ENCODE assay signal across 17 mouse cellular contexts in genomic region chrX:13043780-13044179, GRCm38 (mm10).
"Had no signal": no experiment of that assay in that cellular context is flagged by ENCODE, and none has a peak within 500 bp of the region (broad histone marks: within the 10 kb centered on the region; RNA-seq: fewer than 3 reads in every experiment).

No protein-coding gene starts in this region.

- H3K27ac ChIP-seq: midbrain, embryonic 10.5 days; midbrain, embryonic 12.5 days; midbrain, embryonic 15.5 days; neural tube, embryonic 13.5 days; neural tube, embryonic 15.5 days; stomach, embryonic 15.5 days; stomach, postnatal 0 days had no signal

- H3K36me3 ChIP-seq: midbrain, embryonic 10.5 days; midbrain, embryonic 12.5 days; midbrain, embryonic 15.5 days; neural tube, embryonic 13.5 days; neural tube, embryonic 15.5 days; stomach, embryonic 15.5 days had no signal

- H3K4me1 ChIP-seq: midbrain, embryonic 12.5 days; stomach, embryonic 15.5 days had no signal

- H3K9ac ChIP-seq: lung, embryonic 14.5 days; midbrain, embryonic 12.5 days; midbrain, embryonic 15.5 days; neural tube, embryonic 13.5 days; neural tube, embryonic 15.5 days; stomach, embryonic 15.5 days had no signal

- DNase-seq: lung, adult 18-20 months; lung, embryonic 14.5 days; lung, postnatal 10 days; lung, postnatal 4 days; retina, postnatal 1 day; right cerebral cortex, adult 18-20 months; right cerebral cortex, postnatal 25 days; thymus, adult 2 months; thymus, postnatal 25 days; thymus, postnatal 4 days had no signal

- H3K4me2 ChIP-seq: lung, embryonic 14.5 days; midbrain, embryonic 12.5 days; midbrain, embryonic 15.5 days; neural tube, embryonic 13.5 days; neural tube, embryonic 15.5 days; stomach, embryonic 15.5 days had no signal

- ATAC-seq: midbrain, embryonic 15.5 days had no signal

- H3K9me3 ChIP-seq: midbrain, embryonic 10.5 days; midbrain, embryonic 12.5 days; midbrain, embryonic 15.5 days; neural tube, embryonic 13.5 days; neural tube, embryonic 15.5 days; stomach, embryonic 15.5 days had no signal

- H3K4me3 ChIP-seq: midbrain, embryonic 10.5 days; midbrain, embryonic 12.5 days; midbrain, embryonic 15.5 days; neural tube, embryonic 13.5 days; neural tube, embryonic 15.5 days; stomach, embryonic 15.5 days had no signal

- H3K27me3 ChIP-seq: midbrain, embryonic 15.5 days; neural tube, embryonic 15.5 days; stomach, embryonic 15.5 days had no signal
